Mouse (Mus musculus): Measurements from ENCODE around the gene Celf5.
"Not testable (repeated sequence)": the region's sequence is repeated elsewhere in the genome, so short reads cannot be mapped to it uniquely, and the experiment has no call there.

Gene Celf5

GRCm38 (mm10) chr10:81452237-81452946, 30.1 kb downstream of the Celf5 start:
- peak in 1 of 2 experiments; percentile 6 for DNase-seq (ENCODE audit: low spot score in 2 of 2)

DNA sequence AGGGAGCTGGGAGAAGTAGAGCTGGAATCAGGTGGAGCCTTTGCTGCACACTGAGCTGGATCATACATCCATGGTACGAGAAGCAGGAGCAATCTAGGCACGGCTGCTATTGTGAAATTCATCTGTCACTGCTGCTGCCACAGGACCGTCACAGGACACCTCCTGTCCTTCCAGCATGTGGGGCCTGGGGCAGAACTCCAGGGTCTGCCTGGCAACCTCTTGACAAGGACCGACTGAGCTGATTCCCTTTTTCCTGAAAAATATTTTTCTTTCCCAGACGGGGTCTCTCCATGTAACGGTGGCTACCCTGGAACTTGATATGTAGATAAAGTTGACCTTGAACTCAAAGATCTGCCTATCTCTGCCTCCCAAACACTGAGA, 31.2 kb downstream of the Celf5 start:
- no peak for DNase-seq (ENCODE audit: low spot score in 2 of 2)

DNA sequence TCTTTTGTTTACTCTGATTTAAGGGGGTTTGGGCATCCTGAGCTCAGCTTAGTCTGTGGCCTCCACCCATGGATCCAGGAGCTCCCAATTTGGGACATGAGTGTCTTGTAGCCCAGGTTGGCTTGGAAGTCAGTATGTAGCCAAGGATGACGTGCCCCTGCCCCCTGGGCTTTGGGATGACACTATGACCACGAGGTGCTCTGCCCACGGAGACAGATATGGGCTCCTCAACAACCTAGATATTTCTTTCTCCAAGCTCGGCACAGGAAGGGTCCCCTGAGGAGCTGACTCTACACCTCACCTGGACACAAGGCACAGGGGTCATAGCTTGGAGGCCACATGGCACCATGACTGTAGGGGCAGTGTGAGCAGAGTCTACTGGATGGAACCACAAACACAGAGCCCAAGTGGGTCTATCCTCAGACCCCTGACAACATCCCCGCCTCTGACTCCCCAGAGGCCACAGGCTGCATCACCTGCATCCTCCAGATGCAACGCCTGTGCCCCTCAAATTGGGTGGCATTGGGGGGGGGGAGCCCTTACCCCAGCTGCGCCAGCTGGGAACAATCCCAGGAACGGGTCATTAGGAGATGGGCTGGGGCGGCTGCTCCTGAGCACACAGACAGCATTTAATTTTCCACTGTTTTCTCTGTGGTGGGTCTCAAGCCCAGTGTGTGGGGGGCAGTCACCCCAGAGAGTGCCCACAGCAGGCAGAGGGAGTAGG, 31.7 kb downstream of the Celf5 start:
- DNase-seq (ENCODE audit: low spot score in 2 of 2): peak in 1 of 2 experiments; percentile 4

- peak; percentile 58 to 81 for DNase-seq (ENCODE audit: low spot score in 2 of 2)
Observed at GRCm38 (mm10) chr10:81450140-81450539, 32.4 kb downstream of the Celf5 start.

- not testable (repeated sequence) for DNase-seq (ENCODE audit: low spot score in 2 of 2)
Observed at GRCm38 (mm10) chr10:81445516-81445915, 37.0 kb downstream of the Celf5 start.

DNA sequence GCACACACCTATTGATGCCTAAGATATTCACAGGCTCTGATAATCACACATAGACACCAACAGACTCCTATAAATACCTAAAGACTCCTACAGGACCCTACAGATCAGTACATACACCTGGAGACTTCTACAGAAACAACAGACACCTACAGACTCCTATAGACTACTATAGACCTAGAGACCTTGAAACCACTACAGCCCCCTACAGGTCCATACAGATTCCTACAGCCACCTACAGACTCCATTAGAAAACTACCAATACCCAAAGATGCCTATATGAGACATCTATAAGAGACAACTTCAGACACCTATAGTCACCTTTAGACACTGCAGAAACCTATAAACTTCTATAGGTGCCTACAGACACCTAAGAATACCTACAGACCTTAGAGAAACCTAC, 41.5 kb downstream of the Celf5 start:
- no peak for DNase-seq (ENCODE audit: low spot score in 2 of 2)

GRCm38 (mm10) chr10:81435436-81435835, 47.1 kb downstream of the Celf5 start:
- peak in 1 of 2 experiments; percentile 49 for DNase-seq (ENCODE audit: low spot score in 2 of 2)

- DNase-seq (ENCODE audit: low spot score in 2 of 2): peak in 1 of 2 experiments; percentile 4
Observed at GRCm38 (mm10) chr10:81434361-81435263, 47.9 kb downstream of the Celf5 start.

DNA sequence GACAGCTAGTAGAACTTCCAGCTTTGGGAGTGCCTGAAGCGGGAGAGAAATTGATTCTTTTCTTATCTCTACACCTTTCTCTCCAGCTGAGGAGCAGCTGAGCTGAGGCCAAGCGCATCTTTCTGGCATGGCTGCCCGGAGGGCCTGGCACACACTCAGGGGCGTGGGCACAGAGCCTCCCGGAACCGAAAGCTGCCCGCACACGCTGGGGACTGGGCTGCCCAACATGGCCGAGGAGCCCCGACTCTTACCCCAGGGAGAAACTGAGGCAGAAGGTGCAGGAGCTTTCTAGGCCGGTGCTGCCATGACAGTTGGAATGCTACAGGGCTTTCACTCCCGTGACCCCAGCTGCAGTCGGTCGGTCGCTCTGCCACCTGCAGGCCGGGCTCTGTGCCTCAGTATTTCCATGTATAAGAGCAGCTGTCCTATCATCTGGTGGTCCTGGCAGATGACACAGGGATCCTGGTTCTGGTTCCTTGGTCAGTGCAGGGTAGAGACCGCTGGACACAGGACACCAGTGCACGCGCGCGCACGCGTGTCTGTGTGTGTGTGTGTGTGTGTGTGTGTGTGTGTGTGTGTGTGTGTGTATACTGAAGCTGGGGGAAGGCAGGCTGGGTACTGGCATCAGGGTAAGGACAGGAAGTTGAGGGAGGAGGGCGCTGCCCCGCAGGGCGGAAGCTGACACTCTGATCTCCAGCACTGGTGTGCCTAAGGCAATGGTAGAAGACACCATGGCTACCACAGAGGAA, 48.8 kb downstream of the Celf5 start:
- DNase-seq (ENCODE audit: low spot score in 2 of 2): peak in 1 of 2 experiments; percentile 8

- peak; percentile 74 to 83 for DNase-seq (ENCODE audit: low spot score in 2 of 2)
Observed at GRCm38 (mm10) chr10:81432868-81433262, 49.6 kb downstream of the Celf5 start.

- DNase-seq (ENCODE audit: low spot score in 2 of 2): no peak
Observed at GRCm38 (mm10) chr10:81432169-81432867, 50.2 kb downstream of the Celf5 start.

DNA sequence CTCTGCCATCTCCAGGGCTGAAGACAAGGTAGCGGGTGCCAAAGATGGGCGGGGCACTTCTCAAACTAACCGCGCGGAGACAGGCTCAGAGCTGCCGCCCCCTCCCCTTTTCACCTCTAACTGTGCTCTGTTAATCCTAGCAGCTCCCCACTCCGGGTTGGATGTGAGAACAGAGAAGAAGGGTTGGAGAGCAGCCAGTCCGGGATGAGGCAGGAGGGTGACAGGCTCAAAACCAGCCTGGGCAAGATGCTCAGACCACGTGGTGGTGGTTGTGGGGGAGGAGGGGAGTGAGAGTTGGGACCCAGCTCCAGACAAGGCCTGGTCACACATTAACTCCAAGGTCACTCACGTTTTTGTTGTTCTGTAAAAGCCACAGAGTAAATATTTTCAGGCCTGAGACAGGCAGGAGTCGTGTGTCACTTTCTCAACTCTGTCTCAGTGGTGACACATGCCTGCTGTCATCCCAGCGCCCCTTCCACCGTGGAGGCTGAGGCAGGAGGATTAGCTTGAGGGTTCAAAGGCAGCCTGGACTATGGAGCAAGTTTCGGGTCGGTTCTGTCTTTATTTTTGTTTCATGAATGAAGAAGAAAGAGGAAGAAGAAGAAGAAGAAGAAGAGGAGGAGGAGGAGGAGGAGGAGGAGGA, 50.9 kb downstream of the Celf5 start:
- DNase-seq (ENCODE audit: low spot score in 2 of 2): peak in 1 of 2 experiments; percentile 37

DNA sequence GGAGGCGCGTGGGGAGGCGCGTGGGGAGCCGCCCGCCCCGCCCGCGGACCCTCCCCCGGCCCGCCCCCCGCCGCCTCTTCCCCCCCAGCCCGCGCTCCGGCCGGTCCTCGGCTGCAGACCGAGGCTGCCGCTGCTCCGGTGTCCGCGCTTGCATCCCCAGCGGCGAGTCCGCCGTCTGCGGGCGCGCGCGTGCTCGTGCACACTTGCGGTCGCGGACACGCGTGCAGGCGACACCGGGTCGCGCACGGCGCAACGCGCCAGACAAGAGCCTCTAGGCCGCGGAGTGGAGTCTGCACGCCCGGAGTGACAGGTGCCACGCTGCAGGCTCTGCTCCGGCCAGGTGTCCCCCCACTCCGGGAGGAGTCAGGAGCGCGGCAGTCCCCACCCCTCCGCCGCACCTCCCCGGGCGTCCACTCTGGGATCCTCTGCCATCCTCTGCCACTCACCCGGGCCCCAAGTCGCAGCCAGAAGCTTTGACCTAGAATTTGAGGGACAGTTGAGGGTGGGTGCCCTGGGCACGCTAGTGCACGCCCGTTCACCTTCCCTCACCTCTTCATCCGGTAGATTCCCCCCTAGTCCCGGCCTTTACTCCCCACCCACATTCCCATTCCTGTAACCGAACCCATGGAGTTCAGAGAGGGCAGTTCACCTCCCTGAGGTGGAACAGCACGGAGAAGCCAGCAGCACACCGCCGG, 51.5 kb downstream of the Celf5 start:
- DNase-seq (ENCODE audit: low spot score in 2 of 2): peak; percentile 51 to 62

DNA sequence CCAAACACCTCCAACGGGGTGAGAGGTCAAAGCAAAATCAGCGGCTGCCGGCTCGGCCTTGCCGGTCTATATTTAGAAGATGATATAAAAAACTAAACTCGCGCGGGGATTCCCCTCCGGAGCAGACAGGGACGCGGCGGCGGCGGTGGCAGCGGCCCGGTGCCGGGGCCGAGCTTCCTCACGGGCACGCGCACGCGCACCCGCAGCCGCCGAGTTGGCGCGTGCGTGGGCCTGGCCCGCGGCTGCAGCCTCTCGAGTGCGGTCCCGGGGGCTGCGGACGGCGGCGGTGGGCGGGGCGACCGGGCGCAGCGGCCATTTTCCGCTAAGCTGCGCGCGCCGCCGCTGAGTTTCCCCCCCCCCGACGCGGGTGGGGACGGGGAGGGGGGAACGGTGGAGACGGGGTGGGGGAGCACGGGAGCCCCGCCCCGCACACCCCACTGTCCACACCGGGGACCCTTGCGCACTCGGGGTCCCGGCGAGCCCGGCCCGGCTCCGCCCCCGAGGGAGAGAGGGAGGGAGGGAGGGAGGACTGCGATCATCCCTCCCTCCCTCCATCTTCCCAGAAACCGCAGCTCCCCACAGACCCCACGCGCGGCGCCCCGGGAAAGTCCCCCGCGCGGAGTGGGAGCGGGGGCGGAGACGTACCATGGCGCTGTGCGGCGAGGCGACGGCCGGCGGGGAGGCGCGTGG, 52.2 kb downstream of the Celf5 start:
- DNase-seq (ENCODE audit: low spot score in 2 of 2): peak; percentile 49 to 69

DNA sequence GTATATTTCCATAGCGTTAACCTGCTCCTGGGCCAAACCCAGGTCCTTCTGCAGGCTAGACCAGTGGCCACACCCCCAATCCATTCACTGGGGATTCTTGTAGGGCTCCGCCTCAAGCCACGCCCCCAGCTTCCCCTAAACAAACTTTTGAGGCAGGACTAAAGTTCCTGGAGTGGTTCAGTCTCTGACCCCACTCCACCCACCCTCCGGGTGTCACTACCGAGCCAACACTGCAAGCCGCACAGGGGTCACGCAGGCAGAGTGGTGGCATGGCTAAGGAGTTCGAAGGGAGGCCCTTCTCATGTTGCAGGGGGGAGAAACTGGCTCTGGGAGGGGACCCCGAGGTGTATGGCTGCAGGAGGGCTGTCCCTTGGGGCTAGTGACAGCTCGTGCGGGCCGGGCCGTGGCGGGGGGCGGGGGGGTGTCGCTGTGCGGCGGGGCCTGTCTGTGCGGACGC, 52.9 kb downstream of the Celf5 start:
- DNase-seq (ENCODE audit: low spot score in 2 of 2): peak; percentile 52 to 59

- DNase-seq (ENCODE audit: low spot score in 2 of 2): peak in 1 of 2 experiments; percentile 2
Observed at GRCm38 (mm10) chr10:81429092-81429491, 53.4 kb downstream of the Celf5 start.

DNA sequence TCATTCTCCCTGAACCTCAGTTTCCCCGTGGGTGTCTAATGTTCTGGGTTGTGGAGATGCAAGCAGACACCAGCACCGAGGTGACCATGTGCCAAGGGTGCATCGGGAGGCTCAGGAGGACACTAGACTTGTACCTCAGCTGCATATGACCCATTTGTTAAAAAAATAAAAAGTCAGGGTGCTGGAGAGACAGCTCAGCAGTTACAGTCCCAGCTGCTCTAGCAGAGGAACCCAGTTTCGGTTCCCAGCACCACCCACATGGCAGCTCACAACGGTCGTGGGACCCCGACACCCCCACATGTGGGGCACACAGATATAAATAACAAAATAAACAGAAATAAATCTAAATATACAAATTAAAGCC, 54.0 kb downstream of the Celf5 start:
- DNase-seq (ENCODE audit: low spot score in 2 of 2): peak in 1 of 2 experiments; percentile 3

DNA sequence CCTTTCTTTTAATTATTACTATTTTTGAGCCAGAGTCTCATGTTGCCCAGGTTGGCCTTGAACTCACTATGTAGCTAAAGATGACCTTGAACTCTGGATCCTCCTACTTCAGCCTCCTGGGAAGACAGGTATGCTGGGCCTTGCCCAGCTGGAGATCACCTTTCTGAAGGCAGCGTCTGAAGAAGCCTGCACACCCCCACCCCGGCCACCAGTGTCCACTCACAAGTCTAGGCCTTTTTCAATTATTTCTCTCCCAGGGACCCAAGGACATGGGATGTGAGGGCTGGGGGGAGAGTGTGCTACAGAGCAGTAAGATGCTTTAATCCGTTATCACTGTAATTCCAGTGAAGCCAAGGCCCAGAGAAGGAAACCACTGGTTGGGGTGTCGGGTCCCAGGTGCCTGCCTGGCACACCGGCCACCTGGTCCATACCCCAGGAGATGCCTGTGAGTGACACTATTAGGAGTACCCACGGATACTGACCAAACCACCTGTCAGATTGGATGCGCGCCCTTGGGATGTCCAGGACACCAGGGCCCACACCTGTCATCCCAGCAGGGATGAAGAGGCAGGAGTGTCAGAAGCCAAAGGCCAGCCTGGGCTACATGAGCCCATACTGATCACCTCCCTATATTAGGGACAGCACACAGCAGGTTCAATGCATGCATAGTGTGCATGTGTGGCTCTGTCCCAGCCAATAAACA, 54.6 kb downstream of the Celf5 start:
- DNase-seq (ENCODE audit: low spot score in 2 of 2): peak; percentile 4

Measured in frontal cortex, postnatal 25 days (tissue).